ENCODE assay signal across 27 mouse cellular contexts in the genomic region with DNA sequence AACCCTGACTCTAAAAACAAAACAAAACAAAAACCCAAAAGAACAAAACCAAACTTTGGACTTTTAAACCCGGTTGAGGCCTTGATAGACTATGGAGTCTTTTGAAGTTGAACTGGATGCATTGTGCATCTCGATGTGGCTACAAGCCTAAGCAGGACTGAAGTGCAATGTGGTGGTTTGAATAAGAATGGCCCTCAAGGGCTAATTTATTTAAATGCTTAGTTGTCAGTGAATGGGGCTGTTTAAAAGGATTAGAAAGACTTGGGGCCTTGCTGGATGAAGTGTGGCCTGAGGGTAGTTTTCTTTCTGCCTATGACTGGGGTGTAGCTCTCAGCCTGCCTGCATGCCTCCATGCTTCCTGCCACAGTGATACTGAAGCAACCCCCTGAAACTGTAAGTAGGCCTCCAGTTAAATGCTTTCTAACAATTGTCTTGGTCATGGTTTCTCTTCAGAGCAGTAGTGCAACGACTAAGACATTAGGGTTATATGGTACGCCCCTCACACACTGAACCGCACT. TPM values are rescaled to one million over a fixed set of nuclear protein-coding genes. Genes with fewer than 3 reads are reported as not detected.
"Had no signal": no experiment of that assay in that cellular context is flagged by ENCODE, and none has a peak within 500 bp of the region (broad histone marks: within the 10 kb centered on the region; RNA-seq: fewer than 3 reads in every experiment).

No protein-coding gene starts in this region.

- H3K36me3 ChIP-seq: lung, embryonic 15.5 days; midbrain, embryonic 10.5 days; midbrain, embryonic 12.5 days; neural tube, embryonic 13.5 days; neural tube, embryonic 15.5 days had no signal

- ATAC-seq: lung, postnatal 0 days; midbrain, embryonic 16.5 days had no signal

- DNase-seq: lung, adult 2 months; lung, postnatal 14 days; lung, postnatal 36 days; midbrain, embryonic 14.5 days; retina, postnatal 1 day; right cerebral cortex, adult 18-20 months; right cerebral cortex, postnatal 25 days; right cerebral cortex, postnatal 4 days; spleen, adult 18-20 months; thymus, adult 18-20 months; thymus, postnatal 14 days; thymus, postnatal 36 days had no signal

- H3K27me3 ChIP-seq: lung, embryonic 15.5 days; megakaryocyte, embryonic 14.5 days; midbrain, embryonic 12.5 days; neural tube, embryonic 13.5 days; neural tube, embryonic 15.5 days had no signal

- H3K4me1 ChIP-seq: lung, embryonic 15.5 days; megakaryocyte, embryonic 14.5 days; midbrain, embryonic 12.5 days; neural tube, embryonic 13.5 days; neural tube, embryonic 15.5 days had no signal

- H3K9me3 ChIP-seq: lung, embryonic 15.5 days had no signal

- H3K4me3 ChIP-seq: lung, embryonic 15.5 days; megakaryocyte, embryonic 14.5 days; midbrain, embryonic 10.5 days; midbrain, embryonic 12.5 days; myocyte; neural tube, embryonic 13.5 days; neural tube, embryonic 15.5 days had no signal

RNA-seq across cellular contexts. Expression of gene Dmrt1, which starts 26.2 kb away (rescaled TPM):
- total RNA-seq: megakaryocyte progenitor cell, adult 5-6 weeks had no signal
- polyA plus RNA-seq: lung, adult 2 months; lung, embryonic 15.5 days; lung, postnatal 0 days; macrophage; midbrain, embryonic 14.5 days; midbrain, embryonic 16.5 days; neural tube, embryonic 15.5 days; small intestine, adult 2 months; stomach, embryonic 14.5 days; stomach, embryonic 16.5 days; thymus, postnatal 0 days had no signal
